Mouse (Mus musculus) olfactory bulb, adult 2 months (tissue): ENCODE data around the gene Ostf1.

Experiments
- CTCF ChIP-seq: fragments of 200-500 bp; IDR thresholded peaks from 2 replicates; pipeline ENCODE4 v1.5.1; 2012; ENCODE audit warnings: low read depth, mild to moderate bottlenecking, low read length, moderate library complexity; ENCODE audit not compliant: insufficient read depth
- POLR2A ChIP-seq: fragments of 200-500 bp; IDR thresholded peaks from 2 replicates; pipeline ENCODE4 v1.6.1; 2012; ENCODE audit warnings: mild to moderate bottlenecking, low read depth, low read length, moderate library complexity; ENCODE audit not compliant: insufficient read depth

GRCm38 (mm10) chr19:18587118-18587517 lies 44.5 kb downstream of the Ostf1 start:
- TF ChIP-seq CTCF = no peak
- TF ChIP-seq POLR2A = no peak
